Mouse (Mus musculus): ENCODE results near the gene Olfr389.

DNA sequence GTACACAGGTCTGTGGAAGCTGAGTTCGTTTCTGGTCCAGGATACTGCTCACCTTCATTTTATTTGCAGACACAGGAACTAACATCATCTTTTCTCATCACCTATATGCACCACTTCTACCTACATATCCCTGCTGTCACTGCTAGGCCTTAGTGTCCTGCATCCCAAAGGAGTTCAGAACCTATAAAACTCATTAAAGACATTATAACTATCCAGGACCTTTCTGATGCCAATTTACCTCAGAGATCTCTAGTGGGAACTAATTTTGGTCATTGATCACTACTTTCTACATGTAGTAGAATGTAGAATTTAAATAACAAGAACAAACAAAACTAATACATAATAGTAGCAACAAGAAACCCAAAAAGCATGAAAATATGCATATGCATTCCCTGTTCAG is 22.4 kb upstream of the Olfr389 start, which contains the start of gene Olfr391-ps:
- no peak for TF ChIP-seq CTCF (IDR thresholded peaks at IDR 0.05; ENCODE audit: low read depth, low read length)
- no peak for TF ChIP-seq POLR2A (IDR thresholded peaks at IDR 0.05; ENCODE audit: borderline replicate concordance, low read depth, low read length)
